Mouse (Mus musculus): Measurements from ENCODE around the gene Mreg.

- TF ChIP-seq POLR2A (IDR thresholded peaks at IDR 0.05; ENCODE audit: low read depth, low read length) = no peak
- no peak for TF ChIP-seq BHLHE40 (IDR thresholded peaks at IDR 0.05; ENCODE audit: low read depth, low read length)
- no peak for TF ChIP-seq HCFC1 (IDR thresholded peaks at IDR 0.05; ENCODE audit: low read depth, low read length)
- no peak for TF ChIP-seq PAX5 (IDR thresholded peaks at IDR 0.05; ENCODE audit: low read length)
- TF ChIP-seq CTCF (conservative IDR thresholded peaks at IDR 0.05 in 1 of 2, IDR thresholded peaks at IDR 0.05 in 1 of 2; ENCODE audit: low read depth in 2 of 2, low read length in 2 of 2) = no peak
- no peak for TF ChIP-seq EP300 (IDR thresholded peaks at IDR 0.05; ENCODE audit: low read length)
- no peak for TF ChIP-seq USF1 (IDR thresholded peaks at IDR 0.05; ENCODE audit: low read depth, low read length)
- no peak for TF ChIP-seq MAX (IDR thresholded peaks at IDR 0.05; ENCODE audit: low read length)
- TF ChIP-seq E2F4 (IDR thresholded peaks at IDR 0.05; ENCODE audit: insufficient replicate concordance, low read depth, low read length) = no peak
Observed at GRCm38 (mm10) chr1:72196123-72196522, 16.0 kb downstream of the Mreg start.

All from CH12.LX (cell line).